Mouse (Mus musculus) CH12.LX (cell line): ENCODE measurements around the gene Usp42. TPM values are rescaled to one million over a fixed set of nuclear protein-coding genes. Genes with fewer than 3 reads are reported as not detected.

Experiments used
- DNase-seq: peaks from one replicate; pipeline ENCODE4 v3.0.0-alpha.2; 2013; ENCODE audit errors: extremely low read depth
- H3K27ac ChIP-seq: 2 replicates; pipeline ENCODE4 v1.5.1; 2012; ENCODE audit warnings: low read depth, mild to moderate bottlenecking, control low read depth, moderate library complexity; ENCODE audit not compliant: insufficient read depth
- H3K27me3 ChIP-seq: replicated peaks from 2 replicates; pipeline ENCODE3; 2012; ENCODE audit warnings: inconsistent platforms
- H3K36me3 ChIP-seq, 2 experiments: replicated peaks in 1 of 2; 2 replicates each; pipeline versions ENCODE3 to v1.6.1; 2012; ENCODE audit warnings: inconsistent platforms in 1 of 2, low read length in 1 of 2, mild to moderate bottlenecking in 1 of 2, mixed read lengths in 1 of 2, moderate library complexity in 1 of 2; ENCODE audit not compliant: control insufficient read depth in 1 of 2, insufficient read depth in 1 of 2
- H3K4me1 ChIP-seq, 2 experiments: 2 replicates each; pipeline ENCODE4 v1.6.1; 2012; ENCODE audit warnings: inconsistent platforms in 1 of 2, moderate library complexity in 1 of 2; ENCODE audit not compliant: insufficient read depth in 2 of 2, control insufficient read depth in 1 of 2
- H3K4me2 ChIP-seq: 2 replicates; pipeline ENCODE4 v1.6.1; 2012; ENCODE audit warnings: low read depth, mild to moderate bottlenecking, control low read depth; ENCODE audit not compliant: poor library complexity, insufficient read depth, severe bottlenecking
- H3K4me3 ChIP-seq, 3 experiments: fragments of 150-350 bp in 1 of 3; sonication (generic) in 1 of 3; replicated peaks in 1 of 3; 2 replicates each; pipeline versions ENCODE3 to v1.5.1; 2011 to 2012; ENCODE audit warnings: low read depth in 2 of 3, low read length in 2 of 3, mild to moderate bottlenecking in 2 of 3, moderate library complexity in 2 of 3, control low read depth in 1 of 3, improper control_type of control experiment in 1 of 3, inconsistent platforms in 1 of 3, mixed read lengths in 1 of 3; ENCODE audit not compliant: poor library complexity in 1 of 3
- H3K79me2 ChIP-seq: replicated peaks from 2 replicates; pipeline ENCODE4 v1.6.1; 2012; ENCODE audit warnings: mild to moderate bottlenecking, moderate library complexity; ENCODE audit not compliant: control insufficient read depth, poor library complexity, insufficient read depth, severe bottlenecking; ENCODE audit errors: extremely low read depth
- H3K9ac ChIP-seq: 2 replicates; pipeline ENCODE4 v1.6.1; 2012; ENCODE audit warnings: low read depth, mild to moderate bottlenecking, control low read depth, moderate library complexity; ENCODE audit not compliant: insufficient read depth
- H3K9me3 ChIP-seq: replicated peaks from 2 replicates; pipeline ENCODE3; 2012; ENCODE audit warnings: low read length, inconsistent platforms, mixed read lengths
- BHLHE40 ChIP-seq: IDR thresholded peaks from 2 replicates; pipeline ENCODE4 v1.6.1; 2011; ENCODE audit warnings: mild to moderate bottlenecking, low read depth, low read length, improper control_type of control experiment
- CHD1 ChIP-seq: IDR thresholded peaks from 2 replicates; pipeline ENCODE4 v1.6.1; 2012; ENCODE audit warnings: low read depth, low read length, improper control_type of control experiment, inconsistent platforms
- CHD2 ChIP-seq: IDR thresholded peaks from 2 replicates; pipeline ENCODE4 v1.6.1; 2011; ENCODE audit warnings: low read length, improper control_type of control experiment
- CTCF ChIP-seq, 2 experiments: IDR thresholded peaks in 1 of 2; conservative IDR thresholded peaks in 1 of 2; 2 replicates each; pipeline ENCODE4 v1.5.1; 2011 to 2012; ENCODE audit warnings: low read depth in 2 of 2, low read length in 2 of 2, improper control_type of control experiment in 1 of 2, inconsistent platforms in 1 of 2, mild to moderate bottlenecking in 1 of 2, moderate library complexity in 1 of 2
- E2F4 ChIP-seq: IDR thresholded peaks from 2 replicates; pipeline ENCODE4 v1.6.1; 2011; ENCODE audit warnings: low read depth, low read length, improper control_type of control experiment; ENCODE audit not compliant: insufficient replicate concordance
- ELF1 ChIP-seq: IDR thresholded peaks from 2 replicates; pipeline ENCODE4 v1.6.1; 2014; ENCODE audit warnings: low read depth, mild to moderate bottlenecking, inconsistent platforms, low read length, improper control_type of control experiment
- EP300 ChIP-seq: IDR thresholded peaks from 2 replicates; pipeline ENCODE4 v1.6.1; 2011; ENCODE audit warnings: low read length, improper control_type of control experiment
- ETS1 ChIP-seq: conservative IDR thresholded peaks from 2 replicates; pipeline ENCODE4 v1.6.1; 2012; ENCODE audit warnings: low read depth, mild to moderate bottlenecking, inconsistent platforms, low read length, improper control_type of control experiment, moderate library complexity
- HCFC1 ChIP-seq: IDR thresholded peaks from 2 replicates; pipeline ENCODE4 v1.6.1; 2012; ENCODE audit warnings: low read depth, mild to moderate bottlenecking, inconsistent platforms, low read length, improper control_type of control experiment
- IRF4 ChIP-seq: IDR thresholded peaks from 2 replicates; pipeline ENCODE4 v1.6.1; 2014; ENCODE audit warnings: low read depth, mild to moderate bottlenecking, inconsistent platforms, low read length, improper control_type of control experiment
- JUN ChIP-seq: IDR thresholded peaks from 2 replicates; pipeline ENCODE4 v1.6.1; 2011; ENCODE audit warnings: low read depth, mild to moderate bottlenecking, low read length, improper control_type of control experiment, moderate library complexity; ENCODE audit not compliant: insufficient read depth
- KAT2A ChIP-seq: IDR thresholded peaks from 2 replicates; pipeline ENCODE4 v1.6.1; 2012; ENCODE audit warnings: low read length, improper control_type of control experiment, inconsistent platforms; ENCODE audit not compliant: insufficient replicate concordance
- MAFK ChIP-seq: IDR thresholded peaks from 2 replicates; pipeline ENCODE4 v1.6.1; 2011; ENCODE audit warnings: low read length, improper control_type of control experiment; ENCODE audit not compliant: insufficient replicate concordance
- MAX ChIP-seq: IDR thresholded peaks from 2 replicates; pipeline ENCODE4 v1.6.1; 2011; ENCODE audit warnings: low read length, improper control_type of control experiment
- MEF2A ChIP-seq: IDR thresholded peaks from 2 replicates; pipeline ENCODE4 v1.6.1; 2014; ENCODE audit warnings: low read depth, mild to moderate bottlenecking, inconsistent platforms, low read length, improper control_type of control experiment, borderline replicate concordance
- MXI1 ChIP-seq: IDR thresholded peaks from 2 replicates; pipeline ENCODE4 v1.6.1; 2011; ENCODE audit warnings: mild to moderate bottlenecking, low read depth, low read length, improper control_type of control experiment
- MYC ChIP-seq: IDR thresholded peaks from 2 replicates; pipeline ENCODE4 v1.6.1; 2011; ENCODE audit warnings: low read depth, mild to moderate bottlenecking, improper control_type of control experiment, low read length
- NELFE ChIP-seq: IDR thresholded peaks from 2 replicates; pipeline ENCODE4 v1.6.1; 2011; ENCODE audit warnings: low read depth, low read length, improper control_type of control experiment
- NRF1 ChIP-seq: IDR thresholded peaks from 2 replicates; pipeline ENCODE4 v1.6.1; 2014; ENCODE audit warnings: low read depth, mild to moderate bottlenecking, inconsistent platforms, low read length, improper control_type of control experiment, moderate library complexity
- PAX5 ChIP-seq: IDR thresholded peaks from 2 replicates; pipeline ENCODE4 v1.6.1; 2012; ENCODE audit warnings: low read length, inconsistent platforms, mixed read lengths
- POLR2A ChIP-seq: IDR thresholded peaks from 2 replicates; pipeline ENCODE4 v1.6.1; 2011; ENCODE audit warnings: low read depth, mild to moderate bottlenecking, improper control_type of control experiment, low read length
- POLR2AphosphoS2 ChIP-seq: IDR thresholded peaks from 2 replicates; pipeline ENCODE4 v1.6.1; 2011; ENCODE audit warnings: low read depth, low read length, improper control_type of control experiment
- RAD21 ChIP-seq: IDR thresholded peaks from 2 replicates; pipeline ENCODE4 v1.6.1; 2011; ENCODE audit warnings: low read depth, mild to moderate bottlenecking, low read length, improper control_type of control experiment, moderate library complexity
- RCOR1 ChIP-seq: conservative IDR thresholded peaks from 2 replicates; pipeline ENCODE4 v1.6.1; 2012; ENCODE audit warnings: low read depth, mild to moderate bottlenecking, inconsistent platforms, low read length, improper control_type of control experiment
- SIN3A ChIP-seq: IDR thresholded peaks from 2 replicates; pipeline ENCODE4 v1.6.1; 2012; ENCODE audit warnings: low read length, improper control_type of control experiment, inconsistent platforms
- TBP ChIP-seq: conservative IDR thresholded peaks from 2 replicates; pipeline ENCODE4 v1.6.1; 2011; ENCODE audit warnings: low read depth, low read length, improper control_type of control experiment
- UBTF ChIP-seq: IDR thresholded peaks from 2 replicates; pipeline ENCODE4 v1.6.1; 2012; ENCODE audit warnings: low read depth, mild to moderate bottlenecking, inconsistent platforms, low read length, improper control_type of control experiment, moderate library complexity
- USF2 ChIP-seq: conservative IDR thresholded peaks from 2 replicates; pipeline ENCODE4 v1.6.1; 2011; ENCODE audit warnings: low read depth, low read length, improper control_type of control experiment
- ZC3H11A ChIP-seq: IDR thresholded peaks from 2 replicates; pipeline ENCODE4 v1.6.1; 2012; ENCODE audit warnings: low read depth, mild to moderate bottlenecking, inconsistent platforms, low read length, improper control_type of control experiment
- ZKSCAN1 ChIP-seq: IDR thresholded peaks from 2 replicates; pipeline ENCODE4 v1.6.1; 2012; ENCODE audit warnings: low read depth, inconsistent platforms, low read length, improper control_type of control experiment, borderline replicate concordance
- ZMIZ1 ChIP-seq: IDR thresholded peaks from 2 replicates; pipeline ENCODE4 v1.6.1; 2012; ENCODE audit warnings: low read depth, mild to moderate bottlenecking, inconsistent platforms, low read length, improper control_type of control experiment
- ZNF384 ChIP-seq: IDR thresholded peaks from 2 replicates; pipeline ENCODE4 v1.6.1; 2012; ENCODE audit warnings: low read depth, low read length, improper control_type of control experiment, inconsistent platforms
- dilution Hi-C: fragments of 300-500 bp; cut with MboI; formaldehyde crosslinking; loops from 2 replicates; pipeline ENCODE4 v1.14.3; 2020; ENCODE audit warnings: low sequenced_read_pairs; ENCODE audit not compliant: extremely low pct_unique_long_range_greater_than_20kb, extremely low pct_ligation_motif_present
- in situ Hi-C: fragments of 300-500 bp; cut with MboI; formaldehyde crosslinking; loops from 3 replicates; pipeline ENCODE4 v1.14.3; 2019; ENCODE audit warnings: low sequenced_read_pairs, low pct_ligation_motif_present, low pct_unique_long_range_greater_than_20kb, mixed read lengths
- polyA plus RNA-seq: library from polyadenylated mRNA; unstranded; fragments of >175 nt; gene quantifications from 2 replicates; pipeline ENCODE4 v1.2.1, GENCODE M21; 2012; ENCODE audit warnings: low read depth; ENCODE audit not compliant: insufficient read length
- total RNA-seq, 2 experiments: library from RNA; depleted of rRNA; stranded (reverse); fragments of 300-350 nt in 1 of 2; fragments of >200 nt in 1 of 2; gene quantifications; 2 replicates each; pipeline ENCODE4 v1.2.3; 2012 to 2014

Gene Usp42
- total and polyA plus RNA-seq, 3 experiments = 4.3 to 14.6 (median 7.1) TPM

- no peak overlapping the region for H3K4me2 ChIP-seq
- no peaks in the 10 kb centered on the region for H3K9me3 ChIP-seq
- dilution Hi-C loops = no loop called here
- H3K27ac ChIP-seq = no peak overlapping the region
- peaks cover 0 to 7% of the 10 kb centered on the region in 2 experiments; a peak in 2 of 4 replicates for H3K4me1 ChIP-seq
- H3K9ac ChIP-seq = no peak overlapping the region
- H3K4me3 ChIP-seq = no peak overlapping the region
- in situ Hi-C loops = loop anchor here (5.0 kb wide), 1 partner anchor 140 kb away; no protein-coding TSS in a partner anchor
- H3K27me3 ChIP-seq = no peaks in the 10 kb centered on the region
- DNase-seq = no peak
- peaks cover 57 to 91% of the 10 kb centered on the region in 2 experiments for H3K36me3 ChIP-seq
- no peak for TF ChIP-seq SIN3A
- TF ChIP-seq EP300 = no peak
- TF ChIP-seq CHD2 = no peak
- no peak for TF ChIP-seq ZKSCAN1
- no peak for TF ChIP-seq POLR2AphosphoS2
- TF ChIP-seq BHLHE40 = no peak
- TF ChIP-seq KAT2A = no peak
- H3K79me2 ChIP-seq = no peaks in the 10 kb centered on the region
These were observed 19.9 kb downstream of the Usp42 start for GRCm38 (mm10) chr5:143712011-143712800.

GRCm38 (mm10) chr5:143711326-143711725 lies 20.8 kb downstream of the Usp42 start:
- Histone ChIP-seq H3K4me1 (peaks cover 0 to 11% of the 10 kb centered on the region in 2 experiments; a peak in 2 of 4 replicates), H3K4me2 (no peak overlapping the region), H3K4me3 (no peak overlapping the region), H3K9me3 (no peaks in the 10 kb centered on the region), H3K79me2 (no peaks in the 10 kb centered on the region), H3K36me3 (peaks cover 48 to 85% of the 10 kb centered on the region in 2 experiments), H3K9ac (no peak overlapping the region), H3K27me3 (no peaks in the 10 kb centered on the region), H3K27ac (no peak overlapping the region)
- dilution Hi-C loops (no loop called here), in situ Hi-C loops (loop anchor here (5.0 kb wide), 1 partner anchor 139 kb away; no protein-coding TSS in a partner anchor)
- peak; percentile 39 for DNase-seq
- TF ChIP-seq CTCF (conservative IDR thresholded peaks at IDR 0.05 in 1 of 2, IDR thresholded peaks at IDR 0.05 in 1 of 2; ENCODE audit: low read depth in 2 of 2, low read length in 2 of 2) (peak; percentile 54 to 79), MEF2A (no peak), JUN (no peak), CHD2 (no peak), RAD21 (peak; percentile 56), RCOR1 (no peak), MAX (no peak), NRF1 (0 out of 2 replicates have a peak, but pooled peaks have one; percentile 7), MAFK (no peak), E2F4 (no peak), ELF1 (no peak), UBTF (no peak), ZMIZ1 (no peak), BHLHE40 (no peak), POLR2A (no peak), HCFC1 (no peak), IRF4 (no peak), PAX5 (no peak), ETS1 (no peak), ZC3H11A (peak; percentile 17; the same call in 1 of the 2 replicates), NELFE (peak; percentile 21; the same call in 1 of the 2 replicates), ZNF384 (no peak), TBP (no peak), USF2 (no peak), MYC (no peak), MXI1 (no peak), ZKSCAN1 (no peak), CHD1 (no peak), EP300 (no peak)
